Mouse (Mus musculus) embryonic facial prominence, embryonic 10.5 days (tissue): ENCODE measurements around the gene Snap47. TPM values are rescaled to one million over a fixed set of nuclear protein-coding genes. Genes with fewer than 3 reads are reported as not detected.

Experiments used
- DNase-seq: peaks from one replicate; pipeline ENCODE4 v3.0.0-alpha.2; 2017; ENCODE audit warnings: low spot score
- H3K27ac ChIP-seq: fragments of 300-500 bp; sonication (generic); replicated peaks from 2 replicates; pipeline ENCODE4 v1.5.1; 2016; ENCODE audit warnings: mild to moderate bottlenecking
- H3K27me3 ChIP-seq: fragments of 300-500 bp; sonication (generic); replicated peaks from 2 replicates; pipeline ENCODE4 v1.6.1; 2016; ENCODE audit warnings: low read depth, mild to moderate bottlenecking; ENCODE audit not compliant: poor library complexity, severe bottlenecking
- H3K36me3 ChIP-seq: fragments of 300-500 bp; sonication (generic); replicated peaks from 2 replicates; pipeline ENCODE4 v1.6.1; 2016; ENCODE audit warnings: mild to moderate bottlenecking, moderate library complexity
- H3K4me1 ChIP-seq: fragments of 300-500 bp; sonication (generic); 2 replicates; pipeline ENCODE4 v1.6.1; 2016
- H3K4me3 ChIP-seq: fragments of 300-500 bp; sonication (generic); 2 replicates; pipeline ENCODE4 v1.5.1; 2016; ENCODE audit warnings: mild to moderate bottlenecking, moderate library complexity
- H3K9me3 ChIP-seq: fragments of 300-500 bp; sonication (generic); 2 replicates; pipeline ENCODE4 v1.6.1; 2016; ENCODE audit warnings: mild to moderate bottlenecking
- WGBS: fragments of 180-500 bp; shearing (Covaris S2); methylation state at CpG from one replicate; pipeline ENCODE4 v1.1.7; 2016; 5-methylcytosine and 5-hydroxymethylcytosine counted together
- polyA plus RNA-seq: library from polyadenylated mRNA; unstranded; fragments of >200 nt; fragmentation: Nextera tagmentation; extraction: Ambion mirVana; gene quantifications from 2 replicates; pipeline ENCODE4 v1.2.1, GENCODE M21; 2016

Snap47 gene
- polyA plus RNA-seq, 1 experiment from 2014 or later, result 134 TPM

DNA sequence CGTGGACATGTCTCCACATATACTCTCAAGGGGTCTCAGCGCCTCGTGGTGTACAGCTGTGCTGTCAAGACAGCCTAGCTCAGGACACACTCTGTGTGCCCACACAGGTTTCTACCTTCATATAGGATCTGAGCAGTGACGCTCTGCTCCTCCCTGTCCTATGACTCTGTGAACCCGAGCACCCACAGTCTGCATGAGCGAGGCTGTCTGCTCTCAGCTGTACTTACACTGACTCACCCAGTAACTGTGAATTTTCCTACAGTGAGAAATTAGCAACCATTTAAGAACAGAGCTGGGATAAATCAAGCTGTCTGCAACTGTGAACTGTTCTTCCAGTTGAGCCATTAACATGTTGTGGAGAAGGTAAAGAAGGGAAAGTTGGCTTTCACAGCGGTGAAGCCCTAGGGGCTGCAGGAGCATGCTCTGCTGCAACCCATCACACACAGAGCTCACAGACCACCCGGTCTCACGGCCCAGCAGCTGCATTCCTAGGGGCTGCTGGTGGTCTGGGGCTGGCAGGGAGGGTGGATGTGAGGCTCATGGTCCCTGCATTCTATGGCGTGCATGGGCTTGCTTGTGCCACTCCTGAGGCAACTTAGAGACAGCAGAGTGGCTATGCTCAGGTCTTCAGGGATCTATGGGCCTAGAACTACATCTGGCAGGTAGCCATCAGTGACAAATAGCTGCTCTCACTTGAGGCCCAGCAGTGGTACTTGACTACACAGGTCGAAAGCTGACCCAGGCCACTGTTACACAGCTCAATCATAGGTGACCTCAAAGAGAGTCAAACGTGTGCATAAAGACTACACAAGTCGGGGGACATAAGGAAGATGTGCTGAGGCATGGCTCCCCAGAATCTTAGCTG lies 37.8 kb downstream of the Snap47 start:
- H3K9me3 ChIP-seq, result 0 out of 2 replicates have a peak, but pooled peaks cover 3% of the 10 kb centered on the region
- no peak overlapping the region for H3K4me3 ChIP-seq
- H3K27me3 ChIP-seq, result no peaks in the 10 kb centered on the region
- H3K4me1 ChIP-seq, result peaks cover 25% of the 10 kb centered on the region
- DNase-seq, result peak; percentile 43
- peak overlapping the region; percentile 46; the same call in 1 of the 2 replicates for H3K27ac ChIP-seq
- peaks cover 69% of the 10 kb centered on the region for H3K36me3 ChIP-seq
- WGBS, result 80% methylated on average over 13 of the region's 13 CpGs

DNA sequence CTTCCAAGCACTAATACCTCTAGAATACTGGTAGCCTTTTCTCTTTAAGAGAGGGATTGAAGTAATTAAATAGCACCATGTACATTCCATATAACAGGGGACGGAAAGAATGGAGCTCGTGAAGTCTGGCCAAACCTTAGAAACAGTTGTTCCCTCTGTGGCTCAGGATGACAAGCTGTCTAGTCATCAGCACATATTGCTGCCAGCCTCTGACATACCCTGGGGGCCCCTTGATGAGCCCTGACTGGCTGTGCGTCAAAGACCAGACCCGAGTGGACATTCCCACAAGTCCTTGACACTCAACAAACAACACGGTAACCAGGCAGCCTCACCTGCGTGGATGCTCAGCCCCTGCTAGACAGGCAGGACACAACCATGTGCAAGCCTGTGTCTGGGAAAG lies 38.9 kb downstream of the Snap47 start:
- H3K4me1 ChIP-seq, result peaks cover 25% of the 10 kb centered on the region
- WGBS, result 73% methylated on average over 6 of the region's 6 CpGs
- DNase-seq, result no peak
- 0 out of 2 replicates have a peak, but pooled peaks cover 3% of the 10 kb centered on the region for H3K9me3 ChIP-seq
- H3K36me3 ChIP-seq, result peaks cover 72% of the 10 kb centered on the region
- H3K4me3 ChIP-seq, result no peak overlapping the region
- H3K27ac ChIP-seq, result 0 out of 2 replicates have a peak overlapping the region, but pooled peaks have one; percentile 46
- no peaks in the 10 kb centered on the region for H3K27me3 ChIP-seq

DNA sequence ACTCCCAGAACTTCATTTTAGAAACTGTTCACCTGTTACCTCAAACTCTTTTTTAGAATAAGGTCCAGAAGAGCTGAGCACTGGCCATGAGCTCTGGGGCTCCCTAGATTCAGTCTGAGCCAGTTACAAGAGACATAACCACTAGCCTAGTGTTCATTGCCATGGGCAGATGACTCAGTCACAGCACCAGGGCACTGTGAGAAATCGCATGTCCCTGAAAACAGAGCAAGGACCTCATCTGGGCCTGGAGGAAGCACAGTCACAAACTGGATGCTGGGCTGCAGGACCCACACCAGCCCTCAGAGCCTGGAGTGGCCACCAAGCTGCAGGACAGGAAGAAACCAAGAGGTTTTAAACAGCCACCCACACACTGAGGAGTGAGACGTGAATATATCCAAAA lies 40.1 kb downstream of the Snap47 start:
- 88% methylated on average over 2 of the region's 2 CpGs for WGBS
- H3K9me3 ChIP-seq, result 0 out of 2 replicates have a peak, but pooled peaks cover 3% of the 10 kb centered on the region
- no peaks in the 10 kb centered on the region for H3K27me3 ChIP-seq
- peaks cover 25% of the 10 kb centered on the region for H3K4me1 ChIP-seq
- no peak for DNase-seq
- no peak overlapping the region for H3K4me3 ChIP-seq
- H3K36me3 ChIP-seq, result peaks cover 75% of the 10 kb centered on the region
- no peak overlapping the region for H3K27ac ChIP-seq

DNA sequence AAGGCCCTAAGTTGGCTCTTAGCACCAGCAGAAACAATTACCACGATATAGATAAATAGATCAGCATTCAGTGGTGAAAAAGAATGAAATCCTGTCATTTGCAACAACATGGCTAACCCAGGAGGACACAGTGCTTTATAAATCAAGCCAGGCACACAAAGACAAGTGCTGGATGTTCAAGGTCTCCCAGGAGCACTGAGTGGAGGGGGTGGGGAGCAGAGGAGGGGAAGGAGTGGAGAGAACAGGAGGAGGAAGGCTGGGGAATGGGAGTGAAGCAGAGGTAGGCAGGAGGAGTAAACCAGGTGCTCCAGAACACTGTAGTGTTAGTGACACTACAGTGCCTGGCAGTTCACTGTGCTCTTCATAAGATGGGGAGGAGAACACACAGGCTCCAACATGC lies 45.2 kb downstream of the Snap47 start:
- no peak for DNase-seq
- Histone ChIP-seq H3K36me3 (peaks cover 75% of the 10 kb centered on the region), H3K27me3 (no peaks in the 10 kb centered on the region), H3K4me3 (no peak overlapping the region), H3K9me3 (no peaks in the 10 kb centered on the region), H3K4me1 (peaks cover 7% of the 10 kb centered on the region), H3K27ac (no peak overlapping the region)
- WGBS, result 87% methylated on average over 1 of the region's 1 CpGs

DNA sequence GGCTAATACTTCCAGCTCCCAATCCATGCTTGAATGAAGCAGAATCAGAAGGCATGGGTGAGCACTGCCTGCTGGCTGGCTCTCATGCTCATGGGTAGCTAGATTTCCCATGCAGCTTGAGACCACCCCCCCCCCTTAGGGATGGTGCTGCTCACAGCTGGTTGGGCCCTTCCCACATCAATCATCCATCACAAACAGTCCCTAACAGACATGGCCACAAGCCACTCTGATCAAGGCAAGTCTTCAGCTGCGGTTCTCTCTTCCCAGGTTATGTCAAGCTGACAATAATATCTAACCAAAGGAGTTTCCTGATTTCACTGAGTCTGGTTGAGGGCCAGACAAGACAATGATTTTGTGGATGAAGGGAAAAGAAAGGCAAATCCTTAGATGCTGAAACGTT lies 50.1 kb downstream of the Snap47 start:
- WGBS, result 82% methylated on average over 2 of the region's 2 CpGs
- H3K27ac ChIP-seq, result no peak overlapping the region

DNA sequence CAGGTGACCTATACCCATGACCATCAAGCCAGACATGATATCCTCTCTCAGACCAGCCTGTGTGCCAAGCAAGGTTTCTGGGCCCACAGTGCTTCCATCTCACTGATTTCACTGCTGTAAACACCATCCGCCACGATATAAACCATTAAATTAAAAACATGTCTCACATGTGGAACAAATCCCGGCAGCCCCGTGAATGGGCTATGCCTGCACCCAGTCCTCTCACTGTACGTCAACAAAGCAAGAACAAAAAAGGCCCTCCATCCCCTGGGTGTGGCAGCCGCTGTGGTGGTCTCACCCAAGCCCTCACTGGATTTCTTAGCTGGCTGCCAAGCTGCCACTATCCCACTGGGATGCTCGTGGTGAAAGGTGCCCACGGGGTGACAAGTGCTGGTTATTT lies 51.2 kb downstream of the Snap47 start:
- H3K27ac ChIP-seq, result peak overlapping the region; percentile 83; the same call in 1 of the 2 replicates
- no peak for DNase-seq
- H3K9me3 ChIP-seq, result no peaks in the 10 kb centered on the region
- no peak overlapping the region for H3K4me3 ChIP-seq
- 65% methylated on average over 8 of the region's 8 CpGs for WGBS
- H3K4me1 ChIP-seq, result peaks cover 42% of the 10 kb centered on the region
- no peaks in the 10 kb centered on the region for H3K27me3 ChIP-seq
- peaks cover 26% of the 10 kb centered on the region for H3K36me3 ChIP-seq

More for the DNA sequence above, 50.1 kb downstream of the Snap47 start:
- Histone ChIP-seq H3K4me1 (peaks cover 42% of the 10 kb centered on the region), H3K27me3 (no peaks in the 10 kb centered on the region), H3K4me3 (no peak overlapping the region), H3K36me3 (peaks cover 36% of the 10 kb centered on the region), H3K9me3 (no peaks in the 10 kb centered on the region)
- no peak for DNase-seq

DNA sequence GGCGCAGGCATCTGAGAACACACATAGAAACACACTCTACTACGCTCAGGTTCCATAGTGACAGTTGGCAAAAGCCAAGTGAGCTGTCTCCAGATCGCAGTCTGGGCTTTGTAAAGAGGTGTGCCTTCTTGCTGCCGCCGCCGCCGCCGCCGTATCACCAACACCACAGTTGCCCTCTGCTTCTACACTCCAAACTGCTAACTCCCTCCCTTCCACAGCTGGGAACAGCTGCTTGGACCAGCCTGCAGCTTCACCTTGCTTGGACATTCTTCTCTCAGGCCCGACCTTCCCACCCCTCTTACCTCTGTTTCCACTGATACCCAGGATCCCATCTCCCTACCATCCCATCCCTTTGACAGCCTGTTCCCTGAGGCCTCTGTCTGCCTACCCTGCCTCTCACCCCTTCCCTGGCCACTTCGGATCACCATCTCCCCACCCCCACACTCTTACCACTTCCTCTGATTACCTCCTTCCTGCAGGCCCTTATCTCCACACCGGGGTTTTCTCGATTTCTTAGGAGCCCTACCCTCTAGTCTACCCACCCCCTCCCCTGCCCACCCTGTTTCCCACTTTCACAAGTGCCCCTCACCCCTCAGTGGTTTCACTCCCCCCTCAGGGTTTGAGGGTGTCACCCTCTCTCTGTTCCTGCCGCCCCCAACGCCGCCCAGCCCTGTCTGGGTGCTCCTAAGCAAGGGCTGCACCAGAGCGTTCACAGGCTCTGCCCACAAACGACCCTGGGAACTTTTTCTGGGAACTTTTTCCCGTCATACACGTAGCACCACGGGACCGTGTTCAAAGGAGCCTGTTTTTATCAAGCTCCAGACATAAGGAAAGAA lies 53.2 kb downstream of the Snap47 start:
- Histone ChIP-seq H3K36me3 (peaks cover 14% of the 10 kb centered on the region), H3K27ac (peak overlapping the region; percentile 83), H3K4me1 (peaks cover 58% of the 10 kb centered on the region), H3K4me3 (peak overlapping the region; percentile 35), H3K27me3 (no peaks in the 10 kb centered on the region), H3K9me3 (no peaks in the 10 kb centered on the region)
- 52% methylated on average over 22 of the region's 22 CpGs for WGBS
- DNase-seq, result peak; percentile 31

DNA sequence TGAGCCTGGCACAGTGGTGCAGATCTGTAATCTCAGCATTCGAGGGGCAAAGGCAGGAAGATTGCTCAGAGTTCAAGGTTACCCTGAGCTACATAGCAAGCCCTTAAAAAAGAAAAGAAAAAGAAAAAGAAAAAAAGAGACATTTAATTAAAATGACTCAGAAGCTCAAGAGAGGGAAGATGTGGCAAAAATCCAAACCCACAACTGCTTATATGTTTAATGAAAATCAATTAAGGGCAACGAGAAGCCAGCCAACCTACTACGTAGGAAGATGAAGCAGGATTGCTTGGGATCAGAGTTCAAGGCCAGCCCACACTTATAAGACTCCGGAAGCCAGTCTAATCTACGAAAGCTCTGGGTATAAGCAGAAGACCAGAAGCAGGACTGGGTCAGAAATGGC lies 56.5 kb downstream of the Snap47 start:
- DNase-seq, result no peak
- Histone ChIP-seq H3K27ac (peak overlapping the region; percentile 72), H3K4me1 (peaks cover 46% of the 10 kb centered on the region), H3K9me3 (no peaks in the 10 kb centered on the region), H3K4me3 (no peak overlapping the region), H3K27me3 (no peaks in the 10 kb centered on the region), H3K36me3 (peaks cover 4% of the 10 kb centered on the region; the same call in 1 of the 2 replicates)
- 91% methylated on average over 5 of the region's 5 CpGs for WGBS

DNA sequence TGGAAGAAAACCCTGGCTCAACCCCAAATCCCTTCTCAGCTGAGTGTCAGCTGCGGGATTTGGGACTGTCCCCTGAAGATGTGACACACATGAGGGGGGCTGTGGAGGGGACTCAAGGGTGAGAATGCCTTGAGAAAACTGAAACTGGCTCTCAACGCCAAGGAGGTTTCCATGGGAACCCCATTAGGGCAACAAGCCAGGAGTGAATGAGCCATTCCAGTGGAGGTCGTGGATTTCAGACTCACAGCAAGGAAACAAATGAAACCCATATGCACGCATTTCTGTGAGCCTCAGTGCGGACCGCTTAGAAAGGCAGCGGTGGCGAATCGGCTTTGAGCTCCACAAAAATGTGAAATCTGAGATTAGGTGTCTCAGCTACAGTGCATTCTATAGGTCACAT lies 57.4 kb downstream of the Snap47 start:
- H3K36me3 ChIP-seq, result peaks cover 4% of the 10 kb centered on the region; the same call in 1 of the 2 replicates
- WGBS, result 18% methylated on average over 9 of the region's 9 CpGs
- H3K27ac ChIP-seq, result peak overlapping the region; percentile 72

DNA sequence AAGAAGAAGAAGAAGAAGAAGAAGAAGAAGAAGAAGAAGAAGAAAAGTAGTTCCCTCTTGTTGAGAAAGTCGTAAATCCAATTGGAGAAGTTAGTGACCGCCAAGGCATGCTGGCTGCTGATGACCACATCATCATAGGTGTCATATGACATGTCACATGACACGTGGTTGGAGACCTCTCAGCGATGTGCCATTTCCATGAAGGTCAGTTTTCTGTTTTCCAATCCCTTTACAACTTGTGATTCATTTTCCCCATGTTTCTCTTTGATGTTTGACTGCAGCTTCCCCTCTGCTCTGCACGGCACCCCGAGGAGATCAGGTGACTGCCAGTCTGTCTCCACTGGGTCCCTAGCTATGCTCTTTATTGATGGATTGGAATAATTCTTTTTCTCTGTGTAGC lies 58.7 kb downstream of the Snap47 start:
- no peaks in the 10 kb centered on the region for H3K27me3 ChIP-seq
- no peak overlapping the region for H3K4me3 ChIP-seq
- peaks cover 4% of the 10 kb centered on the region; the same call in 1 of the 2 replicates for H3K36me3 ChIP-seq
- DNase-seq, result no peak
- 0 out of 2 replicates have a peak overlapping the region, but pooled peaks have one; percentile 57 for H3K27ac ChIP-seq
- no peaks in the 10 kb centered on the region for H3K9me3 ChIP-seq
- H3K4me1 ChIP-seq, result peaks cover 41% of the 10 kb centered on the region
- 74% methylated on average over 6 of the region's 6 CpGs for WGBS

More for the DNA sequence above, 57.4 kb downstream of the Snap47 start:
- H3K9me3 ChIP-seq, result no peaks in the 10 kb centered on the region
- H3K4me3 ChIP-seq, result 0 out of 2 replicates have a peak overlapping the region, but pooled peaks have one; percentile 21
- H3K4me1 ChIP-seq, result peaks cover 44% of the 10 kb centered on the region
- DNase-seq, result peak; percentile 81
- H3K27me3 ChIP-seq, result no peaks in the 10 kb centered on the region

DNA sequence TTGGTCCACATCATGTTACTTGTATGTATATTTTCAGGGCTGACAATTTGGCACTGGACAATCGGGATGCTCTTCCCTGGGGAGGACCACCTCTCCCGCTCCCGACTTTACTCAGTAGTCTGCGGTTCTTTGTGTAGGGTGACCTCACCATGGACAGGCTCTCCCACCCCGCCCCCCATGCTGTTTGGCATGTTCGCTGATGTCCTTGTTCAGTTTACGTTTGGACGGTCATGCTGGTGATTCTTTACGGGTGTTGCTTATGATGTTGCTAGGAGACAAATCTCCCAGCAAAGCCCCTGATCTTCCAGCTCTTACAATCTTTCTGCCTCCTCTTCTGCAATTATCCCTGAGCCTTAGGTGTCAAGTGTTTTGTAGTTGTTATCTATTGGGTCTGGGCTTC lies 60.5 kb downstream of the Snap47 start:
- H3K9me3 ChIP-seq, result no peaks in the 10 kb centered on the region
- H3K27ac ChIP-seq, result no peak overlapping the region
- no peaks in the 10 kb centered on the region for H3K36me3 ChIP-seq
- WGBS, result 81% methylated on average over 9 of the region's 9 CpGs
- no peak overlapping the region for H3K4me3 ChIP-seq
- DNase-seq, result no peak
- no peaks in the 10 kb centered on the region for H3K27me3 ChIP-seq
- H3K4me1 ChIP-seq, result peaks cover 56% of the 10 kb centered on the region

DNA sequence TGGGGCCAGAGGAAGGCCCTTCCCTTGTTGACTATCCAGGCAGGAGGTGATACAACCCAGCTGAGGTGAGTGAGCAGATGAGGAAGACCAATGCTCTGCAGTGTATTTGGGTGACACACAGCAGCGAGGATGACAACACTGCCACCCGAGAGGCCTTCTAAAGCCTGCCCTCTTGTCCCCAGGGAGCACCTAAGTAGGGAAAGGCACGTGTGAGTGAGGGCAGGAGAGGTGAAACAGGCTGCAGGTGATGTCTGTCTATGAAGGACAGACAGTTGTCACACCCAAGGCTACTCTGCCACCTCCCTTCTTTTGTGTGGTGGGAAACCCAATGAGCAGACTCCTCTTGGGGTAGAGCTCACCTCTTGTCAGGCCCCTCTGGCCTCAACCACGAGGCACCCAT lies 61.4 kb downstream of the Snap47 start:
- WGBS, result 64% methylated on average over 4 of the region's 4 CpGs
- Histone ChIP-seq H3K27me3 (0 out of 2 replicates have a peak, but pooled peaks cover 4% of the 10 kb centered on the region), H3K27ac (peak overlapping the region; percentile 36), H3K36me3 (no peaks in the 10 kb centered on the region), H3K9me3 (no peaks in the 10 kb centered on the region), H3K4me1 (peaks cover 63% of the 10 kb centered on the region), H3K4me3 (no peak overlapping the region)
- DNase-seq, result no peak
